Mouse (Mus musculus) erythroblast, embryonic 14.5 days (primary cell): ENCODE data around the gene Zfp748.

ENCODE experiments used
- GATA1 ChIP-seq: IDR thresholded peaks from 2 replicates; pipeline ENCODE4 v1.6.1; 2012; ENCODE audit warnings: low read length, inconsistent platforms, mixed read lengths
- TAL1 ChIP-seq: IDR thresholded peaks from 3 replicates; pipeline ENCODE4 v1.6.1; 2012; ENCODE audit warnings: low read length, inconsistent platforms, mixed read lengths

GRCm38 (mm10) chr13:67527049-67527730, 26.4 kb downstream of the Zfp748 start:
- TF ChIP-seq TAL1 (no peak), GATA1 (no peak)
